Mouse (Mus musculus) heart, postnatal 0 days (tissue): ENCODE measurements at regions not wholly inside any gene's neighbourhood (a gene's known extent, or its start where the extent isn't known, plus 50 kb on each side); places are given as distances from the start of the nearest gene placed in this dataset.

Experiments
- ATAC-seq: fragments of 200-750 bp; cut with Nextera tagmentation; 2 replicates; pipeline ENCODE4 v1.8.0; 2017; ENCODE audit warnings: low read depth, moderate number of reproducible peaks, moderate library complexity; ENCODE audit not compliant: insufficient read depth
- DNase-seq: peaks from one replicate; pipeline ENCODE4 v3.0.0-alpha.2; 2016; ENCODE audit warnings: low spot score
- H3K27ac ChIP-seq: fragments of 300-500 bp; sonication (generic); 2 replicates; pipeline ENCODE4 v1.5.1; 2014; ENCODE audit warnings: low read depth, mild to moderate bottlenecking
- H3K27me3 ChIP-seq: fragments of 300-500 bp; sonication (generic); 2 replicates; pipeline ENCODE4 v1.6.1; 2014; ENCODE audit warnings: low read length, mixed read lengths; ENCODE audit not compliant: control insufficient read depth, insufficient read depth
- H3K36me3 ChIP-seq: fragments of 300-500 bp; sonication (generic); replicated peaks from 2 replicates; pipeline ENCODE4 v1.6.1; 2014; ENCODE audit warnings: low read length, mixed read lengths; ENCODE audit not compliant: control insufficient read depth, insufficient read depth
- H3K4me1 ChIP-seq: fragments of 300-500 bp; sonication (generic); 2 replicates; pipeline ENCODE4 v1.6.1; 2014; ENCODE audit warnings: antibody characterized with exemption; ENCODE audit not compliant: control insufficient read depth, insufficient read depth
- H3K4me2 ChIP-seq: fragments of 300-500 bp; sonication (generic); 2 replicates; pipeline ENCODE4 v1.6.1; 2014; ENCODE audit warnings: low read depth, mild to moderate bottlenecking, low read length, moderate library complexity
- H3K4me3 ChIP-seq: fragments of 300-500 bp; sonication (generic); 2 replicates; pipeline ENCODE4 v1.5.1; 2014; ENCODE audit warnings: low read depth, low read length
- H3K9ac ChIP-seq: fragments of 300-500 bp; sonication (generic); replicated peaks from 2 replicates; pipeline ENCODE4 v1.6.1; 2014; ENCODE audit warnings: low read depth, low read length, mixed read lengths
- H3K9me3 ChIP-seq: fragments of 300-500 bp; sonication (generic); replicated peaks from 2 replicates; pipeline ENCODE4 v1.6.1; 2016; ENCODE audit warnings: low read length; ENCODE audit not compliant: control insufficient read depth
- CTCF ChIP-seq: IDR thresholded peaks from 2 replicates; pipeline ENCODE4 v1.5.1; 2016; ENCODE audit warnings: antibody characterized with exemption, control low read depth, low read depth
- EP300 ChIP-seq: IDR thresholded peaks from 2 replicates; pipeline ENCODE4 v1.6.1; 2016; ENCODE audit warnings: antibody characterized with exemption, low read depth
- WGBS: fragments of 180-500 bp; shearing (Covaris S2); extraction: QIAGEN DNeasy Blood & Tissue Kit; methylation state at CpG from one replicate; pipeline ENCODE4 v1.1.7; 2014; 5-methylcytosine and 5-hydroxymethylcytosine counted together

DNA sequence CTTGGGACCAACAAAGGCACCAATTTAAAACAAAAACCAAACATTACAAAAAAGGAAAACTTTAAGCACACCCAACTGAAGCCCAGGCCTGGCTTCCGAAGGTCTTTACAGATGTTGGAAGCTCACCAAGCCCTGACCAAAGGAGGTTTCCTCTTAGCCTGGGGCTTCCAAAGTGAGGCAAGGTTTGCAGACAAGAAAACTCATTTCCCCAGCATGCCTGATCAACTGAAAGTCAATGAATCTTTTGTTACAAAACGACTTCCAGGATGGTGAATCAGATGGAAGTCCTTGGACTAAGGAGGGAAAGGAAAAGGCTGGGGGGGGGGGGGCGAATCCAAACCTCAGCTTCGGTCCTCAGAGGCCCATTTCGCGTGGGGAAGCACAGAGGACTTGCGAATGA, 697.3 kb downstream of the Cypt12 start:
- WGBS = 63% methylated on average over 7 of the region's 7 CpGs
- H3K4me1 ChIP-seq = no peaks in the 10 kb centered on the region
- no peak overlapping the region for H3K27ac ChIP-seq
- DNase-seq (no peak), ATAC-seq (no peak)
- TF ChIP-seq EP300 = no peak
- no peaks in the 10 kb centered on the region for H3K27me3 ChIP-seq
- no peaks in the 10 kb centered on the region for H3K36me3 ChIP-seq
- no peak overlapping the region for H3K9ac ChIP-seq
- H3K4me2 ChIP-seq = no peak overlapping the region
- no peak overlapping the region for H3K4me3 ChIP-seq
- no peaks in the 10 kb centered on the region for H3K9me3 ChIP-seq

GRCm38 (mm10) chr3:18645927-18646326, 697.7 kb downstream of the Cypt12 start:
- no peak for ATAC-seq
- Histone ChIP-seq H3K4me3 (no peak overlapping the region), H3K9me3 (no peaks in the 10 kb centered on the region), H3K27me3 (no peaks in the 10 kb centered on the region), H3K36me3 (no peaks in the 10 kb centered on the region), H3K27ac (no peak overlapping the region), H3K4me2 (no peak overlapping the region), H3K9ac (no peak overlapping the region), H3K4me1 (no peaks in the 10 kb centered on the region)
- DNase-seq = no peak
- no peak for TF ChIP-seq CTCF
- no peak for TF ChIP-seq EP300
- WGBS = 81% methylated on average over 7 of the region's 7 CpGs

DNA sequence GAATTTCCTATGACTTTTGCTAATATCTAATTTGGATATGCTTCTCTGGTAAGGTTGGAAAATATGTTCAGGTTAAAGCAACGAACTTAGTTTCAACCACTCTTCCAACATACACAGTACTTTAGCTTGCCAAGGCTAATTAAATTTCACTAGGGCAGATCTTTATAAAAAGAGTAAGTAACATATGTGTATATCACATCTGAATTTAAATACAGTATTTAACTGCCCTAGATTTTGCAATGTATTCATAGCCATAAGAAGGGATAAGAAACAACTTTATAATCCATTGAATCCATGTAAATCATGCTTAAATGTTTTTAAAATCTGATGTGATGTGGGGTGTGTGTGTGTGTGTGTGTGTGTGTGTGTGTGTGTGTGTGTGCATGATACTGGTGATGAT, 705.3 kb downstream of the Cypt12 start:
- Histone ChIP-seq H3K36me3 (no peaks in the 10 kb centered on the region), H3K9ac (no peak overlapping the region), H3K27me3 (no peaks in the 10 kb centered on the region), H3K4me3 (no peak overlapping the region), H3K4me1 (no peaks in the 10 kb centered on the region), H3K27ac (no peak overlapping the region), H3K9me3 (no peaks in the 10 kb centered on the region), H3K4me2 (no peak overlapping the region)
- no peak for TF ChIP-seq CTCF
- no peak for TF ChIP-seq EP300
- DNase-seq = no peak
- no peak for ATAC-seq
- 76% methylated on average over 1 of the region's 1 CpGs for WGBS

DNA sequence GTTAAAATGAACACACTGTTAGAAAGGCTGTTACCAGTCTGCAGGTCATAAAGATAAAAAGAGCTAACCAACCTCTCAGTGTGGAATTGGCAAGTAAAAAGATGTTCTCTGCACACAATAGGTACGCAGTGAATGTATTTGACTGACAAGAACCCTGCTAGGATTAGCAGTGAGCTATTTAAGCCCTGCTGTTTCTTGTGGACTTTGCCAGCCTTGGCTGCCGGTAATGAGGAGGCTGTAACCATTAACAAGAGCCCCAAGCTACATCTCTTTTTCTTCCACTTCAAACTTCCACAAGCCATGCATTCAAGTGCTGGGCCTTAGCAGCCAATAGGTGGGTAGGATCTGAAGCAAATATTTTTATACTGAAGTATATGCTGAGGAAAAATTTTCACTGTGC, 717.5 kb downstream of the Cypt12 start:
- 69% methylated on average over 2 of the region's 2 CpGs for WGBS
- TF ChIP-seq CTCF (no peak), EP300 (no peak)
- H3K4me2 ChIP-seq = no peak overlapping the region
- H3K9ac ChIP-seq = no peak overlapping the region
- ATAC-seq = no peak
- H3K27me3 ChIP-seq = no peaks in the 10 kb centered on the region
- H3K4me3 ChIP-seq = no peak overlapping the region
- no peak for DNase-seq
- no peaks in the 10 kb centered on the region for H3K4me1 ChIP-seq
- H3K27ac ChIP-seq = no peak overlapping the region
- no peaks in the 10 kb centered on the region for H3K36me3 ChIP-seq
- no peaks in the 10 kb centered on the region for H3K9me3 ChIP-seq

GRCm38 (mm10) chr3:18667726-18668125, 719.5 kb downstream of the Cypt12 start:
- DNase-seq (no peak), ATAC-seq (no peak)
- TF ChIP-seq CTCF (no peak), EP300 (no peak)
- no peak overlapping the region for H3K27ac ChIP-seq
- no peak overlapping the region for H3K9ac ChIP-seq
- H3K4me1 ChIP-seq = no peaks in the 10 kb centered on the region
- no peaks in the 10 kb centered on the region for H3K36me3 ChIP-seq
- H3K27me3 ChIP-seq = no peaks in the 10 kb centered on the region
- H3K4me2 ChIP-seq = no peak overlapping the region
- 78% methylated on average over 4 of the region's 4 CpGs for whole genome bisulfite sequencing
- no peak overlapping the region for H3K4me3 ChIP-seq
- no peaks in the 10 kb centered on the region for H3K9me3 ChIP-seq

DNA sequence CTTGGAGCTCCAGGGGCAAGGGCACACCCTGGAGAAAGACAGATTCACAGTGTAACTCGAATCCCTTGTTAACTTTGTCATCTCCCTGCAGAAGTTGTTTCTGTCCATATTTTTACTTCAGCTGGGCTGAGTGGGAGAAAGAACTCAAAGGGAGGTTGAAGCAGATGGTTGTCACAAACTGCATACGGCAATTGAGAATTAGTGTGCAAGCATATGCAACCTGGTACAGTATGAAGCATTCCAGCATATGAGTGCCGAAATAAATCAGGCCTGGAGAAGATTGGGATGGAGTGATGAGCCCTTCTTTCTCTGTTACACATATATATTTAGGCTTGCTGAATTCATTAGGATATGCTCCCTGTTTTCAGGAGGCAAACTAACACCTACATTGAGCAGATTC, 720.7 kb downstream of the Cypt12 start:
- Histone ChIP-seq H3K9ac (no peak overlapping the region), H3K36me3 (no peaks in the 10 kb centered on the region), H3K9me3 (no peaks in the 10 kb centered on the region), H3K4me2 (no peak overlapping the region), H3K4me1 (no peaks in the 10 kb centered on the region), H3K4me3 (no peak overlapping the region), H3K27ac (no peak overlapping the region), H3K27me3 (no peaks in the 10 kb centered on the region)
- ATAC-seq (no peak), DNase-seq (no peak)
- 73% methylated on average over 3 of the region's 3 CpGs for WGBS
- TF ChIP-seq EP300 = no peak
- TF ChIP-seq CTCF = no peak
